Mouse (Mus musculus) granulocyte monocyte progenitor cell, adult 5-6 weeks (primary cell): Measurements from ENCODE around the gene Sh3pxd2a. TPM values are rescaled to one million over a fixed set of nuclear protein-coding genes. Genes with fewer than 3 reads are reported as not detected.

ENCODE experiments used
- ATAC-seq: replicated peaks from 2 replicates; pipeline ENCODE4 v1.8.0; 2016; ENCODE audit warnings: mild to moderate bottlenecking, moderate TSS enrichment, inconsistent platforms; ENCODE audit not compliant: poor library complexity, severe bottlenecking
- total RNA-seq, 2 experiments: library from RNA; stranded (forward) in 1 of 2; stranded (reverse) in 1 of 2; fragments of 200-712, 200-1000 nt in 1 of 2; fragments of >200 nt in 1 of 2; fragmentation: Nextera tagmentation in 1 of 2; gene quantifications; 2 replicates each; pipeline ENCODE4 v1.2.3; 2014 to 2017

Gene Sh3pxd2a
- total RNA-seq, 2 experiments from 2014 or later = 1.2 to 1.9 TPM

- peak; percentile 76 for ATAC-seq
Observed at GRCm38 (mm10) chr19:47458504-47459161, 5.6 kb downstream of the Sh3pxd2a start.

GRCm38 (mm10) chr19:47457711-47458503, 6.3 kb downstream of the Sh3pxd2a start:
- no peak for ATAC-seq

DNA sequence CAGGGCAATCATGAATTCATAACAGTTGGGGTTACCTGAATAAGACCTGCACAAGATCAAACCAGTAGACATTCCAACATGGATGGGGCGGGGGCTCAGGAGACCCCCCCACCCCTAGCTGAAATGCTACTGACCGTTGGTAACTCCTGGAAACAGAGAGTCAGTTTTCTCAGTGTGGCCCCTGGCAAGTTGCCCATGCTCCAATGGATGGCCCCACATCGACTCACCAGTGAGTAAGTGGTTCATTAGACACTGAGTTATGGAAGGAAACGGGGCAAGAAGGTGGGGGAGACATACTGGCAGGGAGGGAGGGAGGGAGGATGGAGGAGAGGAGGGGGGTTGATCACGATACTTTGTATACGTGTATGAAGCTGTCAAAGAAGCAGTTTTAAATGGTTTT, 8.2 kb downstream of the Sh3pxd2a start:
- no peak for ATAC-seq

- peak; percentile 16; the same call in 1 of the 2 replicates for ATAC-seq
Observed at GRCm38 (mm10) chr19:47455001-47455755, 9.0 kb downstream of the Sh3pxd2a start.

DNA sequence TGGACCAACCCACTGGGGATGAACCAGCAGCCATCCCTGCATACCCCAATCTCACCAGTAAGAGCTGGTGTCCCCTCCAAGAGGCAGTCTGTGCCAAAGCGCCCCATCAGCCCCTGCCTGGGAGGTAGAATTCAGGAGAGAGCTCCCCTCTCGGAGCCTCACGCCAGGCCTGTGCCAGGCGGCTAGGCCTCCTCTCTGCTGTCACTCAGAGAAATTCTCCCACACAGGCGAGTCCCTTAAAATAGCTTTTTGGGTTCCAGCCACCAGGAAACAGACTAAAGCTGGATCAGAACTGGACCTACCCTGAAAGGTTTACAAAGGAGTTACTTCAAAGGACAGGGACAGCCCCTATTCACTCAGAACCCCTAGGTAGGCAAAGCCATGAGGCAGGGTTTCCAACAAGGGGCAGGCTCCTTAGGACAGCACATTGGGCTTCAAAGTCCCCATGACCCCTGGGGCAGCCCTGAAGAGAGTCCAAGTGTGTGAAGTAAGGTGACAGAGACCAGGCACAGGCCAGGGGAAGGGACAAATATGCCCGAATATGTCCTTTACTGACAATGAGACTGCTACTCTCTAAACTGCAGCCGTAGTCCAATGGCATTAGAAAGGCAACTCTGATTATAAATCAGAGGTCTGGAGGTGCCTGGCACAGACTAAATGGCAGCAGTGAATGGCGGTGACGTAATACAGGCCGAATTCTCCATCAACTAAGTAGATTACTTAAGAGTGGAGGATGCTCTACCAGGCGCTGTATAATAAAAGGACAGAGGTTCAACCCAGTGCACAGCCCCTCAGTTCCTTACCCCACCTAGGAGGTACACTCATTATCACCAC, 9.8 kb downstream of the Sh3pxd2a start:
- ATAC-seq = no peak

GRCm38 (mm10) chr19:47453352-47453751, 10.8 kb downstream of the Sh3pxd2a start:
- no peak for ATAC-seq

DNA sequence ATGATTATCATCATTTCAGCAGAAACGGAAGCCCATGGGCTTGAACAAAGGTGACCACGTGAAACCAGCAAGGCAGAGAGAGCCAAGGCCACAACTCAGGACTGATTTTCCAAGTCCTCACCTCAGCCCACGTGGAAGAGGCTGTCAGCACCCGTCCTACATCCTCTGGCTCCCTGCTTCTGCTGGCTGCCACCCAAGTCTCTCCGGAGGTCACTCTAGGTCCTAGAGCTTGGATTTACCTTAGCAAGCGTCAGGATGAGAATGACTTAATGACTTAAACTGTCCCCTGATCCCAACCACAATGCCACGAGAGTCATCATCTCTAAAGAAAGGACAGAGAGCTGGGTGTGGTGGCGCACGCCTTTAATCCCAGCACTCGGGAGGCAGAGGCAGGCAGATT, 11.5 kb downstream of the Sh3pxd2a start:
- ATAC-seq = no peak

GRCm38 (mm10) chr19:47452211-47452610, 12.0 kb downstream of the Sh3pxd2a start:
- ATAC-seq = no peak

- no peak for ATAC-seq
Observed at GRCm38 (mm10) chr19:47451476-47452113, 12.6 kb downstream of the Sh3pxd2a start.

GRCm38 (mm10) chr19:47450261-47451137, 13.7 kb downstream of the Sh3pxd2a start:
- ATAC-seq = no peak

GRCm38 (mm10) chr19:47449513-47450227, 14.5 kb downstream of the Sh3pxd2a start:
- no peak for ATAC-seq

DNA sequence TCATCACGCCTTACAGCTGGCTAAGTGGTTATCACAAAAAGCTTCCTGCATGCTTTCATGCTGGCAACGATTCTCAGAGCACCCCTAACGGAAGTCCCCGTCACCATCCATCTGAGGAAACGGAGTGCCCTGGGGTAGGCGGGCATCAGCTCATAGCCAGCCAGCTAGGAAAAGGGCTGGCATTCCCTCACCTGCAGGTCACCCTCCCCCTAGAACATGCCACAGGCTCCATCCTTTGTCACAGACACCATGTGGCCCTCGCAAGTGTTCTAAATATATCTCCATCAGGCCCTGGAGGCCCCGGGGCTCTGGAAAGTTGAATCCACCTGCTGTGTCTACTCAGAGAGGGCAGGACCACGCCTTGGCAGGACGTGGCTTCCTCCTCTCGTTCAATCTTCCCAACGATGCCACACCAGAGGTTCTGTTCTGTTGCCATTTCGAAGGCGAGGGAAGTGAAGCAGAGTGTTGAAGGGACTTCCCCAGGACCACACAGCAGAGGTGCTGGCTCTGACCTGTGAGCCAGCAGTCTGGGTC, 15.5 kb downstream of the Sh3pxd2a start:
- ATAC-seq = peak; percentile 32

DNA sequence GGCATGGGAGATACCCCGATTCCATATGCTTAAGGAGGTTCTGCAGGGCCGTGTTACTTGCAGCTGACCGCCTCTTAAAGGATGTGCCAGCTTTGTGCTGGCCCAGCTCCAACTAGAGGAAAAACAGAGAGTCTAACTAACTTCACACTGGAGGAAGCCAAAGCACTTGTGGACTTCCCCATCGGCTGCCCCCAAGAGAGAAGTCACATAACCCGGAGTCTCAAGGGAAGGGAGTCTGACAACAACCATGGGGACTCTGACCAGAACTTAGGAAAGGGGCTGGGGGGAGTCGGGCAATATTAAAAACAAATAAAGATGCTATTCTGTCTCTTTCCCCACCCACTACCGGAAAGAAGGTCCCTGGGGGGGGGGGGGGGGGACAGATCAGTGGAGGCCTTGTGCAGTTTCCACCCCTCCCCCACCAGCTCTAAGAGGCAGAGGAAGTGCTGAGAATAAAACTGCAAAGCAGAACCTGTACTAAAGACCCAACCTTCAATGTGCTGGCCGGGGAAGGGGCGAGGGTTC, 17.3 kb downstream of the Sh3pxd2a start:
- peak; percentile 72 for ATAC-seq

GRCm38 (mm10) chr19:47446130-47446529, 18.1 kb downstream of the Sh3pxd2a start:
- no peak for ATAC-seq

- ATAC-seq = no peak
Observed at GRCm38 (mm10) chr19:47445726-47446125, 18.5 kb downstream of the Sh3pxd2a start.

DNA sequence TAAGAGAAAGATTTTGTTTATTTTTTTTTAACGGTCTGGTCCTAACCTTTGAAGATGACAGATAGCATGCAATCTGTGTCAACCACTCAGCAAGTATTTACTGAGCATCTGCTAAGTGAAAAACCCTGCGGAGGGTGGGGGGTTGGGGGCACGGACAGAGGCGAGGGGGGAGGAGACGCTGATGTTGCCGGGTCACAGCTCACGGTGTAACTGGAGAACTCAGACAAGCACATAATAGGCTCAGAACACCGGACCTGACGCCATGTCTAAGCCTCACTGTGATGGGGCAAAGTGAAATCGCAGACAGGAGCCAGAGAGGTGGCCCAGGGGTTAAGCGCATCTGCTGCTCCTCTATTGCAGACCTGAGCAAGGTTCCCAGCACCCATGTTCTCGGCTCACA, 19.7 kb downstream of the Sh3pxd2a start:
- ATAC-seq = no peak

- ATAC-seq = no peak
Observed at GRCm38 (mm10) chr19:47442294-47442627, 21.9 kb downstream of the Sh3pxd2a start.
